Mouse (Mus musculus): Measurements from ENCODE around the gene Clptm1.

Clptm1 gene

GRCm38 (mm10) chr7:19663940-19664339 is 893 bp downstream of the Clptm1 start:
- no peak for DNase-seq

GRCm38 (mm10) chr7:19652614-19653013 is 12.2 kb downstream of the Clptm1 start:
- no peak for DNase-seq

GRCm38 (mm10) chr7:19651063-19651786 is 13.6 kb downstream of the Clptm1 start:
- no peak for DNase-seq

GRCm38 (mm10) chr7:19641223-19641622 is 23.6 kb downstream of the Clptm1 start:
- no peak for DNase-seq

GRCm38 (mm10) chr7:19635074-19635827 is 29.6 kb downstream of the Clptm1 start:
- no peak for DNase-seq

- DNase-seq: no peak
Observed at GRCm38 (mm10) chr7:19634591-19634990, 30.2 kb downstream of the Clptm1 start.

GRCm38 (mm10) chr7:19633855-19634254 is 31.0 kb downstream of the Clptm1 start:
- DNase-seq: no peak

- DNase-seq: no peak
Observed at GRCm38 (mm10) chr7:19633197-19633596, 31.6 kb downstream of the Clptm1 start.

GRCm38 (mm10) chr7:19632720-19633119 is 32.1 kb downstream of the Clptm1 start:
- no peak for DNase-seq

GRCm38 (mm10) chr7:19632275-19632674 is 32.6 kb downstream of the Clptm1 start:
- DNase-seq: no peak

GRCm38 (mm10) chr7:19629361-19629734 is 35.5 kb downstream of the Clptm1 start, which contains the start of gene Relb:
Gene Relb, minus strand, starts transcription at chr7:19629438.
- DNase-seq: peak; percentile 85

GRCm38 (mm10) chr7:19628536-19629360 is 36.1 kb downstream of the Clptm1 start:
- peak; percentile 81 for DNase-seq

GRCm38 (mm10) chr7:19628192-19628535 is 36.7 kb downstream of the Clptm1 start:
- no peak for DNase-seq

- DNase-seq: no peak
Observed at GRCm38 (mm10) chr7:19627721-19628120, 37.1 kb downstream of the Clptm1 start.

GRCm38 (mm10) chr7:19623433-19623832 is 41.4 kb downstream of the Clptm1 start:
- no peak for DNase-seq

- DNase-seq: no peak
Observed at GRCm38 (mm10) chr7:19622241-19622640, 42.6 kb downstream of the Clptm1 start.

GRCm38 (mm10) chr7:19620811-19621210 is 44.0 kb downstream of the Clptm1 start:
- no peak for DNase-seq

GRCm38 (mm10) chr7:19619004-19619801 is 45.6 kb downstream of the Clptm1 start:
- peak; percentile 77 for DNase-seq

- no peak for DNase-seq
Observed at GRCm38 (mm10) chr7:19615036-19615577, 49.7 kb downstream of the Clptm1 start.

- no peak for DNase-seq
Observed at GRCm38 (mm10) chr7:19610969-19611368, 53.9 kb downstream of the Clptm1 start.

- no peak for DNase-seq
Observed at GRCm38 (mm10) chr7:19609641-19610332, 55.0 kb downstream of the Clptm1 start.

GRCm38 (mm10) chr7:19607291-19607690 is 57.5 kb downstream of the Clptm1 start:
- no peak for DNase-seq
